Mouse (Mus musculus) granulocyte monocyte progenitor cell, adult 5-6 weeks (primary cell): Measurements from ENCODE around the gene Fads2. TPM values are rescaled to one million over a fixed set of nuclear protein-coding genes. Genes with fewer than 3 reads are reported as not detected.
"Not testable (repeated sequence)": the region's sequence is repeated elsewhere in the genome, so short reads cannot be mapped to it uniquely, and the experiment has no call there.

Source experiments
- ATAC-seq: replicated peaks from 2 replicates; pipeline ENCODE4 v1.8.0; 2016; ENCODE audit warnings: mild to moderate bottlenecking, moderate TSS enrichment, inconsistent platforms; ENCODE audit not compliant: poor library complexity, severe bottlenecking
- total RNA-seq, 2 experiments: library from RNA; stranded (forward) in 1 of 2; stranded (reverse) in 1 of 2; fragments of 200-712, 200-1000 nt in 1 of 2; fragments of >200 nt in 1 of 2; fragmentation: Nextera tagmentation in 1 of 2; gene quantifications; 2 replicates each; pipeline ENCODE4 v1.2.3; 2014 to 2017

Gene Fads2
- total RNA-seq (2014; fragmentation: Nextera tagmentation) (4.8 and 5.5 TPM in 2 replicates), total RNA-seq (2017) (3.7 and 5.4 TPM in 2 replicates)

GRCm38 (mm10) chr19:10101341-10102053, at the start of gene Fads2:
Gene Fads2, minus strand, starts transcription at chr19:10101746.
- peak; percentile 63 for ATAC-seq

GRCm38 (mm10) chr19:10149189-10149588, 47.6 kb upstream of the Fads2 start:
- no peak for ATAC-seq

GRCm38 (mm10) chr19:10148555-10148954, 47.0 kb upstream of the Fads2 start:
- ATAC-seq, result no peak

GRCm38 (mm10) chr19:10144464-10144863, 42.9 kb upstream of the Fads2 start:
- no peak for ATAC-seq

GRCm38 (mm10) chr19:10143667-10144066, 42.1 kb upstream of the Fads2 start:
- no peak for ATAC-seq

GRCm38 (mm10) chr19:10139736-10140135, 38.2 kb upstream of the Fads2 start:
- no peak for ATAC-seq

- no peak for ATAC-seq
Observed at GRCm38 (mm10) chr19:10137423-10137822, 35.9 kb upstream of the Fads2 start.

GRCm38 (mm10) chr19:10134692-10135091, 33.1 kb upstream of the Fads2 start:
- no peak for ATAC-seq

GRCm38 (mm10) chr19:10129547-10129946, 28.0 kb upstream of the Fads2 start:
- not testable (repeated sequence) for ATAC-seq

GRCm38 (mm10) chr19:10126479-10127250, 25.1 kb upstream of the Fads2 start:
- peak; percentile 63 for ATAC-seq

GRCm38 (mm10) chr19:10123892-10124634, 22.5 kb upstream of the Fads2 start:
- ATAC-seq, result no peak

GRCm38 (mm10) chr19:10122021-10122631, 20.6 kb upstream of the Fads2 start:
- no peak for ATAC-seq

- ATAC-seq, result no peak
Observed at GRCm38 (mm10) chr19:10116641-10117040, 15.1 kb upstream of the Fads2 start.

GRCm38 (mm10) chr19:10115373-10116158, 14.0 kb upstream of the Fads2 start:
- no peak for ATAC-seq

GRCm38 (mm10) chr19:10112956-10113355, 11.4 kb upstream of the Fads2 start:
- ATAC-seq, result no peak

- no peak for ATAC-seq
Observed at GRCm38 (mm10) chr19:10108666-10109065, 7.1 kb upstream of the Fads2 start.

GRCm38 (mm10) chr19:10108129-10108528, 6.6 kb upstream of the Fads2 start:
- ATAC-seq, result no peak

- ATAC-seq, result no peak
Observed at GRCm38 (mm10) chr19:10107051-10107611, 5.6 kb upstream of the Fads2 start.

GRCm38 (mm10) chr19:10106634-10107033, 5.1 kb upstream of the Fads2 start:
- no peak for ATAC-seq
